Mouse (Mus musculus) inflammation-experienced regulatory T-cells, adult 6 months (primary cell): Measurements from ENCODE around the gene Ubap2l. TPM values are rescaled to one million over a fixed set of nuclear protein-coding genes. Genes with fewer than 3 reads are reported as not detected.

Experiments
- ATAC-seq: one replicate; pipeline ENCODE4 v1.8.0; 2017
- polyA plus RNA-seq, 3 experiments: library from polyadenylated mRNA; unstranded; fragments of 100-300 nt; shearing (Covaris generic); gene quantifications; one replicate each; pipeline ENCODE4 v1.2.1; 2017

Ubap2l gene
- polyA plus RNA-seq, 3 experiments from 2014 or later: 204 to 305 (median 225) TPM

DNA sequence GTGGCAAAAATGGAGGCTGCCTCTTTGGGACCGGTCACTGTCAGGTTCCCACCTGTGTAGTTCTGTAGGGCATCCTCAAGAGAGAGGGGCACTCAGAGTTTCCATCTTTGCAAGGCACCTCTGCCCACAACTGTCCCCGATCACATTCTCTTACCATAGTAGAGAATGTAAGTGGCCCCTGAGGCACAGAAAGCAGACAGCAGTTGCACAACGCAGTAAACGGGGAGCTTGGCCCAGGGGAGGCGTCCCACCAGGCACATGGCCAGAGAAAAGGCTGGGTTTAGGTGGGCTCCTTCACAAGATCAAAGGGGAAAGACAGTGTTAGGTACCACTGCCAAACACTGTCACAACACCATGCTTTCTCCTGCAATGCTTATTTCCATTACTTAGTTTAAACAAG lies 86.5 kb downstream of the Ubap2l start:
- ATAC-seq: no peak

DNA sequence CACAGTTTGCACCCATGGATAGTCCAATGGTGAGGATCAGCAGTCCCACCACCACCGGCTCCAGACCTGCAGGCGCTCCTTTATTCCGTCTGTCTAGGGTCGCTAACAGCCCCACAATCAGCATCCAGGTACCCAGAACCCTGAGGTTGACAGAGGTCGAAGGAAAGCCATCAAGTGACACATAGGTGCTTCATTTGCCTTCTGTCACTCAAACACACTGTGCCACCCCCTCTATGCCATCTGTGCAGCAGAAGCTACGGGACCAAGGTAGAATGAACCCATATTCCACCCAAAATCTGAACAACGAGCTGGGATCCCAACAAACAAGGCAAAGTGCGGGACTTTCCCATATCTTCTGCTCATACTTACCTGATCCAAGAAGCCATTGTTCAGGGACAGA lies 86.9 kb downstream of the Ubap2l start:
- ATAC-seq: no peak

DNA sequence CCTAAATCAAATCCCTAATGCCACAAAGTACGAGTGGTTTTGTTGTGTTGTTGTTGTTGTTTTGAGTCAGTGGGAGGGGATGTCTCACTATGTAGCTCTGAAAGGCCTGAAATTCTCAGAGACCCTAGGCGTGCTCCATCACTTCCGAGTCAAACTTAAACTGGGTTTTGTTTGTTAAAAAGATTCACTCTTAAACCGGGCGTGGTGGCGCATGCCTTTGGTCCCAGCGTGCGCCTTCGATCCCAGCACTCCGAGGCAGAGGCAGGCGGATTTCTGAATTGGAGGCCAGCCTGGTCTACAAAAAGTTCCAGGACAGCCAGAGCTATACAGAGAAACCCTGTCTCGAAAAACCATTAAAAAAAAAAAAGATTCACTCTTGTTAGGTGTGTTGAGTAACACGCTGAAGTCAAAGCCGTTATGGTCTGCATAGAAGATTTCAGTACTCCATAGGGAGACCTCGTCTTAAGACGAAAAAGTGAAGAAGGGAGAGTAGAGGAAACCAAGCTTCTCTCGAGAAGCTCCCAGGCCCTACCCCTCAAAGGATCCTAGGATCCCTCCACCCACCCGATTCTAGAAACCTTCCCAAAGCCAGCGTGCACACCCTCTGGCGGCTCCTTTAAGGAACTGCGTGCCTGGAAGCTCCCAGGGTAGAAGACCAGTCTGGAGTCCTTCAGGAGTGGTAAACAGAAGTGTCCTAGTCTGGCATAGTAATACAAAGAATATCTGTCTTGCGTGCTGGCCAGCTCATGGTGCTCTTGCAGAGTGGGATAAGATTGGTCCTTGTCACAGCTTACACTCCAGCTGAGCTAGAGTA lies 88.3 kb downstream of the Ubap2l start:
- peak; percentile 31 for ATAC-seq

DNA sequence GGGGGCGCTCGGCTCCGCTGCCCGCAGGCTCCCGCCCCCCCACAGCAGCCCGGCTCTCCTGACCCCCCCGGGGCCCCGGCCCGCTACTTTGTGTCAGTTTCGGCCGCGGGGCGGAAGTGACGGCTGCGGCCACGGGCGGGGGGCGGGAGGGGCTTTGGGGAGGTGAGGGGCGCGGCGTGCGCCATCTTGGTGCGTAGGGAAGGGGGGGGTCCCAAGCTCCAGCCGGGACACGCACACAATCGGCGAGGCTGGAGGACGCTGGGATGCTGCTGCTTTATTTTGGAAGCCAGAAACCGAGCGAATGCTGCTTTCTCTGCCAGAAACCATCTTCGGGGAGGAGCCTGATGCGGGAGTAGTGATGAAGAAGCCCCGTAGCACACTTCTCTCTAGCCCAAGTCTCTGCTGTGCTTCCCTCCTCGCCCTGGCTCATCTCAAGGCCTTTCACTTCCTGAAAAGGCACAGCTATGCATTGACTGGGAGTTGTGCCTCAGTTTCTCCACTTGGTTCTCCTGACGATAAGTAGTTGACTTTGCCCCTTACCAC lies 89.1 kb downstream of the Ubap2l start, which contains the start of gene Atp8b2:
TSS of gene Atp8b2 (minus strand) at position 288 of the 543 bp plus-strand sequence.
- ATAC-seq: peak; percentile 27

DNA sequence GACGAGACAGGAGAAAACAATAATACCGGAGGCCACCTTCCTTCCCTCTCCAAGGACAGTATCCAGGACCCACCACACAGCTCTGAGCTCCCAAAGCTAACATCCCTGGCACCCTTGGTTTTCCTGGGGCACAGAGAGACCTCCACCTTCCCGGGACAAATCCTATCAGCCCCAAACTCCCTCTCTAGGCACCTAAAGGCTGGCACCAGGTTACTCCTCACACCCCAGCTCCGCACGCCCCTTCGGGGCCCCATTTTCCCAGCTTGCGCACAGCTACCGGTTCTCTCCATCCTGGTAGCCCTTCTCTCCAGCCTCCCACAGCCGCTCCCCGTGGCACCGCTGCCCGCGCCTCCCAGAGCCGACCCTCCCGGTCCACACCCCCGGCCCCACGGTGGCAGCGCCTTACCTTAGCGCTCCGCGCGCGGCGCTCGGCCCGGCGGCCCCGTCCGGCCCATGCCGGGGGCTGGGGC lies 89.6 kb downstream of the Ubap2l start:
- no peak for ATAC-seq

DNA sequence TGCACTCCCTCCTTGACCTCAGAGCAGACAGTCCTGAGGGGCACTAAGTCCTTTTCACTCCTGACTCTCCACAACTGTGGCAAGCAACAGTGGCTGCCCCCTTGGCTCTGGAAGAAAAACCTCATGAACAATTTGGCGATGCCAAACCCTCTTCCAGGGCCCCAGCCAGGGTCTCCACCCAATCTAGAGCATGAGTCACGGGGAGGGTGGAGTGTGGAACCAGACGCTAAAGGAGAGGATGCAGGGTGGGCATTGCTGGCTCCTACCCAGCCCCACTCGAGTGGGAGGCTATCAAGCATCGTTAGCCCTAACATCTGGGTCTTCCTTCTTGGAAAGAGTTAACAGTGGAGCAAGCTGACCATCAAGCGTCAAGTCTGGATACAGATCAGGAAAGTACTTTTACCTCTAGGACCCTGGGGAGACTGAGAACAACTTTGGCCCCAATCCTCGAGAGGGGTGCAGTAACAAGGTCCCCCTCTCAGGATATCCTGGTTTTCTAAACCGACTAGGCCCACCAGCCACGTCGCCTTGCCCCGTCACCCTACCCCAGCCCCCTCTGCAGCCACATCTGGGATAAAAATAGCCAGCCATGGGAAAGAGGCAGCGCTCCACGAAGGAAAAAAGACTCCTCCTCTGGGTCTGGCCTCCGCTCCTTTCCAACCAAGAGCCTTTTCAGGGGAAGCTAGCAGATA lies 90.2 kb downstream of the Ubap2l start:
- ATAC-seq: no peak

DNA sequence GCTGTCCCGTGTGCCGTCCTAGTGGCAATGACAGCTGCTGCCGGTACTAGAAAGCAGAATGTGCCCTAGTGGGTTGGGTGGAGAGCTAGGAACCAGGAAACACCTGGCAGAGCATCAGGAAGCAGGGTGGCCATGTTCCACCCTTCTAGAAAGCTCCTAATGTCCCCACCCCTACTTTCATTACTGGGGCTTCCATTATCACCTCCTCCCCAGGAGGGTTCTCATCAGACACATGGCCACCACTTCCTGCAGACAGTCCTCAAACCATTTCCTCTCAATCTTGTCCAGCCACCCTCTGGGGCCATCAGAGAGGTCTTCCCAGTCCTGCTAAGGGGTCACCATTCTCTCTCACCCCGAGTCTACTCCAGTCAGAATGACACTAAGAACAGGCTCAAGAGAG lies 91.0 kb downstream of the Ubap2l start:
- ATAC-seq: peak; percentile 18

DNA sequence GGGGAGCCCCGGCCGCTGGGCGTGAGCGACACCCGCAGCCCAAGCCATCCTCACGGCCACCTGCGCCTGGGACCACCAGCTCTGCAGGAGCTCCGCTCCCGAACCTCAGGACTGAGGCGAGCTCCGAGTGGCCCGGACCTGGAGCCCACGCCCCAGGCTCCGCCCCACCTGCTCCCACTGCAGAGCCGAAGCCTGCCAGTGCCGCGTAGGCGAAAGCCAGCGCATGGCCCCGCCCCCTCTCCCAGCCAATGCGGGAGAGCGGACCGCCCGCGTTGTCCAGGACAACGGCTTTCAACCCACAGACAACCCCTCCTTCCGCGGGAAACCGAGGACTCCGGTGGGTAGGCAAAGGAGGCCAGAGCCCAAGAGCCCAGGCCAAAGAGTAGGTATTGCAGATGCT lies 92.0 kb downstream of the Ubap2l start:
- ATAC-seq: peak; percentile 85

DNA sequence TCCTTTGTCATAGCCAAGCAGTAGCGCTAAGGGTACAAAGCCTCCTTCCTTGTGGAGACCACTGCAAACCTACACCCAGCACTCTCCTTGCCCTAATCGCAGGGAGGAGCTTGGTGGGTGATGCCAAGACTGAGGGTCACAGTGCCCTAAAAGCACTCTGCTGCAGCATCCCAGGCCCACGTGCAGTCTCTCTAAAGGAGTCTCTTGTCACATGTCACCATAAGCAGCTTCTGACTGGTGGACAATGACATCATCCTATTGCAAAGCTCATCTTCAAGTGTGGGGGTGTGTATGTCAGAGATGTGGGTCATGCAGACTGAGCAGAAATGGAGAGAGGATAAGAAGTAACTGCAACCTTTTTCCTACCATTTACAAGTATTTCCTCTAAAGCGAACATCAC lies 93.0 kb downstream of the Ubap2l start:
- ATAC-seq: no peak

DNA sequence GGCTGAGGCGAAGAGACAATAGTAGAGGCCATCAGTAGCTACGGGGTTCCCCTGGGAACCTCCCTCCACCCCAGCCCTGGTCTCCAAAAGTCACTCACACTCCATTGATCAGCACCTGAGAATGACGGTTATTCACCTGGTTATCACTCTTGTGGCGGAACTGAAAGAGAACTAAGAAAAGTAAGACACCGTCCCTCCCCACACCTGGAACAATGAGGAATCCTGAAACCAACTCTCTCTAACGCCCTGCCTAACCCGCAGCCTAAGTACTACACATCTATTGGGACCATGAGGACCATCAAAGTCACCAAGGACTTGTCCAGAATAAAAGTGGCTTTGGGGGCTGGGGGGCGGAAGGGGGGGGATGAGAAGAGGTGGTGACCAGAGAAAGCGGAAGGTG lies 94.5 kb downstream of the Ubap2l start:
- no peak for ATAC-seq

DNA sequence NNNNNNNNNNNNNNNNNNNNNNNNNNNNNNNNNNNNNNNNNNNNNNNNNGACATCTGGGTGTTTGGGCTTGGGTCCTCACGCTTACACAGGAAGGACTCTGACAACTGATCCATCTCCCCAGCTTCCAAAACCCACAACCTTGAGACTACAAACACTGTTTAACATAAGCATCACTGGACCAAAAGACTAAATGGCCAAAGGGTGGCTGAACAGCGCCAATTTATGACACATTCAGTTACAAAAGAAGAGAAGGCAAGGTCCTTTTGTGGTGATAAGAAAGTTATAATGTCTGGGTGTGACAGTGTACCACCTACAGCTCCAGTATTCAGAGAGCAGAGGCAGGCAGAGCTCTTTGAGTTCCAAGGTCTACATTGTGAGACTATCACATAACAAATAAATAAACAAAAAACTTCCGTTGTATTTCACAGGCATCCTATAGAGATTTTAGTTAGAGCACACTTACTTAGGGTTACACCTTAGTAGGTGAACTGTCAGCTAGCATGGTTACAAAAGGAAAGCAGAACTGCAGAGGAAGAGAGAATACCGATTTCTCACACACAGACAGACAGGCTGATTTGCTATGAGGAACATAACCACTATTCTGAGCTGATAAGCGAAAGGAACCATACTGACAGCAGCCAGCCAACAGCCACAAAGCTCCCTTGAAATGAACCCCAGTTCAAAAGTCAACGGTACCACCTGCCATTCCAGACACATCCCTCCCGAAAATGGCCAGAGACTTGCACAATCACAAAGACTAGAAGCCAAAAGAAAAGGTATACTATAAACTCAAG lies 96.1 kb downstream of the Ubap2l start:
- ATAC-seq: no peak

DNA sequence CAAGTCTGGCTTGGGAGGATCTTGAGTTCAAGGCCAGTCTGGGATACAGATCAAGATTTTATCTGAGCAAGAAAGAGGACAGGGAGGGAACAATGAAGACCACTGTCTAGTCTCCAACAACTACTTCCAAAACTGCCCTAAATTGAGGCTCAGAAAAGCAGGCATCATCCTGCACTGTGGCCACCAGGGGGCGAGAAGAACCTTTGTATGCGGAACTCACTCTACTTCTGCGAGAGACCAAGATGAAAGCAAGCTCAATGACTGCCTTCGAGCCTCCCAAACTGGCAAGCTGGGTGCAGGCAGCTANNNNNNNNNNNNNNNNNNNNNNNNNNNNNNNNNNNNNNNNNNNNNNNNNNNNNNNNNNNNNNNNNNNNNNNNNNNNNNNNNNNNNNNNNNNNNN lies 99.0 kb downstream of the Ubap2l start:
- ATAC-seq: peak; percentile 90

Other genes with a start within 250 kb of the Ubap2l start
- gene She, start 221.3 kb downstream of the Ubap2l start, polyA plus RNA-seq: 10 to 100 TPM in 1 of 3 experiments, 1 to 10 TPM in 2; 3.3 to 10.1 (median 9.1) TPM
- gene Il6ra, start 139.4 kb downstream of the Ubap2l start, polyA plus RNA-seq: 10 to 100 TPM in 2 of 3 experiments, 1 to 10 TPM in 1; 4.6 to 23.5 (median 19.0) TPM
- 10 to 100 TPM; 21.8 to 24.1 (median 22.9) TPM for gene Atp8b2, start 89.1 kb downstream of the Ubap2l start, polyA plus RNA-seq
- 10 to 100 TPM; 59.6 to 87.0 (median 74.0) TPM for gene Hax1, start 53.8 kb downstream of the Ubap2l start, polyA plus RNA-seq
- 100 to 1,000 TPM; 323 to 414 (median 404) TPM for gene 4933434E20Rik, start 992 bp downstream of the Ubap2l start, polyA plus RNA-seq
- 100 to 1,000 TPM; 843 to 975 (median 918) TPM for gene Tpm3, start 20.0 kb upstream of the Ubap2l start, polyA plus RNA-seq
- gene Nup210l, start 51.5 kb upstream of the Ubap2l start, polyA plus RNA-seq: under 1 TPM; 0.18 to 0.51 (median 0.49) TPM
- 1,000 to 10,000 TPM; 3,921 to 9,955 (median 8,802) TPM for gene Rps27, start 161.0 kb upstream of the Ubap2l start, polyA plus RNA-seq
- under 1 TPM in 2 of 3 experiments, not detected in 1; 0.58 to 0.94 TPM for gene Rab13, start 161.1 kb upstream of the Ubap2l start, polyA plus RNA-seq
- gene Jtb, start 179.0 kb upstream of the Ubap2l start, polyA plus RNA-seq: 10 to 100 TPM; 61.4 to 73.4 (median 68.5) TPM
- not detected for gene Creb3l4, start 190.9 kb upstream of the Ubap2l start, polyA plus RNA-seq
- 10 to 100 TPM; 35.0 to 72.7 (median 59.5) TPM for gene Slc39a1, start 195.5 kb upstream of the Ubap2l start, polyA plus RNA-seq
- gene Crtc2, start 201.5 kb upstream of the Ubap2l start, polyA plus RNA-seq: 10 to 100 TPM; 35.6 to 48.0 (median 37.0) TPM
- gene Dennd4b, start 212.6 kb upstream of the Ubap2l start, polyA plus RNA-seq: 10 to 100 TPM; 19.6 to 25.8 (median 24.2) TPM
- gene Gatad2b, start 240.6 kb upstream of the Ubap2l start, polyA plus RNA-seq: 10 to 100 TPM; 14.9 to 34.0 (median 28.3) TPM